Mouse (Mus musculus) gastrocnemius, postnatal 10 days (tissue): ENCODE results near the gene Wdr19. TPM values are rescaled to one million over a fixed set of nuclear protein-coding genes. Genes with fewer than 3 reads are reported as not detected.
A peak's percentile ranks its signal among the peaks of the same experiment; 100 is the strongest.
"Not testable (repeated sequence)": the region's sequence is repeated elsewhere in the genome, so short reads cannot be mapped to it uniquely, and the experiment has no call there.

Source experiments
- DNase-seq: peaks from one replicate; pipeline ENCODE4 v3.0.0; 2021; ENCODE audit warnings: mixed read lengths
- total RNA-seq, 2 experiments: library from RNA; stranded (reverse); gene quantifications; 2 replicates each; pipeline ENCODE4 v1.2.3; 2021

Wdr19 gene
- total RNA-seq, 2 experiments from 2014 or later, result 2.3 to 3.1 TPM

GRCm38 (mm10) chr5:65191601-65192000, 7.9 kb upstream of the Wdr19 start:
- no peak for DNase-seq

- no peak for DNase-seq
Observed at GRCm38 (mm10) chr5:65194441-65194840, 5.1 kb upstream of the Wdr19 start.

DNA sequence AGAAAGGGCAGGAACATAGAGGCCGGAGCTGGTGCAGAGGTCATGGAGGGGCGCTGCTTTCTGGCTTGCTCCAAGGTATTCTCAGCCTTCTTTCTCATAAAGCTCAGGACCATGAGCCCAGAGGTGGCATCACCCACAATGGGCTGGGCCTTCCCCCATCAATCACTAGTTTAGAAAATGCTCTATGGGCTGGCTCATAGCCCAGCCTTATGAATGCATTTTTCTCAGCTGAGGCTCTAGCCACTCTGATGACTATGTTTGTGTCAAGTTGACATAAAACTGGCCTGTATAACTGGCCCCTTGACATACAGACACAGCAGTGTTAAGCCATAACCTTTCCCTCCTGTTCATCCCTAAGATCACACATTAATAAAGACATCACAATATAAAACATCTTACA, 5.2 kb downstream of the Wdr19 start:
- DNase-seq, result no peak

DNA sequence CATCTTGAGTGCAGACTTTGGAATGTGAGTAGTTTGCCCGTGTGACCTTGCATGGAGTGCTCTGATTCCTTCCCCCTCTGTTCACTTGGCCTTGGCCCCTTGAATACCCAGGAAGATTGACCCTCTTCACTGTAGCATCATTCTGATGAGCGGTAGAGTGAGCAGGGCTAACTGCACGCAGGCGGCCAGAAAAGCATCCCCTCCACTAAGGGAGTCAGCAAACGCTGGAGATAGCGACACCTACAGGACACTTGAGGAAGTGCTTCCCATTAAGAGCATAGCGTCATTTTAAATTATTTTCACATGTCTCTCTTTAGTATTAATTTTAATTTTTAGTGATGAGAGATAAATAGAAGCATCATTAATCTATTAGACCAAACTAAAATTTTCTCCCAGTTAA, 13.8 kb downstream of the Wdr19 start:
- peak; percentile 53 for DNase-seq

DNA sequence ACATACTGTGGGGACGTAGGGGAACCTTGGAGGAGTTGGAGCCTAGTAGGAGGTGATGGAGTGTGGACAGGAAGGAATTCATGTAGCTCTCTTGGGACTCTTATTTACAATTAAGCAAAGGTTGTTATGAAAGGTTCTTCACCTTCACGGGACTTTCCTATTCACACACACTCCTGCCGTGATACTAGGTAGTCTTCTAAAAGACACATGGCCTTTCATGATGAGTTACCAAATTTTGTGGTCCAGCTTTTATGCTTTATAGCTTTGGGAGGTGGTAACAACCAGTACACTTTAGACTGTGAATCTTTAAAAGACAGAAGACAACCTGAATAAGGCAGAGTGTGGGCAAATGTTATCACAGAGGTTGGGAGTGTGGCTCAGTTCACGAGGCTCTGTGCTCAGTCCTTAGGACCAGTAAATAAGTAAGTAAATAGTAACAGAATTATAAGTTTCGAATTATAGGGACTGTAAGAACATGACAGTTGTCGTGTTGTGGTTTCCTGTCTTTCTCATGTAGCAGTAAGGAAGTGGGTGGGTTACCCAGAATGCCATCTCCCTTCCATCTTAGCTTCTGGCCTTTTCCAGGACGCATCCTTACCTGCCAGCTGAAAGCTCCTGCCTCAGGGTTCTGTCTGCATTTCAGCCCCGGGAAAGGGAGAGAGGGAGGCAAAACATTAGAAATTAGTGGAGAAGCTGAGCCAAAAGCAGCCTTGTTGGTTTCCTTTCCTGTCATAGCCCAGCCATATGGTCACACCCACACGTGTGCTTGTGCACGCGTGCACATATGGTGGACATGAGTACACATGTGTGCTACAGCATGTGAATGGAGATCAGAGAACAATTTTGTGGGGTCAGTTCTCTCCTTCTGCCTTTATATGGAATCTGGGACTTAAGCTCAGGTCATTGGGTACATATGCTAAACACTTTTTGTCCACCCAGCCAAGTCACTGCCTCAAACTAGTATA, 18.1 kb downstream of the Wdr19 start:
- no peak for DNase-seq

GRCm38 (mm10) chr5:65221037-65221436, 21.5 kb downstream of the Wdr19 start:
- no peak for DNase-seq

GRCm38 (mm10) chr5:65224056-65224455, 24.6 kb downstream of the Wdr19 start:
- DNase-seq, result no peak

DNA sequence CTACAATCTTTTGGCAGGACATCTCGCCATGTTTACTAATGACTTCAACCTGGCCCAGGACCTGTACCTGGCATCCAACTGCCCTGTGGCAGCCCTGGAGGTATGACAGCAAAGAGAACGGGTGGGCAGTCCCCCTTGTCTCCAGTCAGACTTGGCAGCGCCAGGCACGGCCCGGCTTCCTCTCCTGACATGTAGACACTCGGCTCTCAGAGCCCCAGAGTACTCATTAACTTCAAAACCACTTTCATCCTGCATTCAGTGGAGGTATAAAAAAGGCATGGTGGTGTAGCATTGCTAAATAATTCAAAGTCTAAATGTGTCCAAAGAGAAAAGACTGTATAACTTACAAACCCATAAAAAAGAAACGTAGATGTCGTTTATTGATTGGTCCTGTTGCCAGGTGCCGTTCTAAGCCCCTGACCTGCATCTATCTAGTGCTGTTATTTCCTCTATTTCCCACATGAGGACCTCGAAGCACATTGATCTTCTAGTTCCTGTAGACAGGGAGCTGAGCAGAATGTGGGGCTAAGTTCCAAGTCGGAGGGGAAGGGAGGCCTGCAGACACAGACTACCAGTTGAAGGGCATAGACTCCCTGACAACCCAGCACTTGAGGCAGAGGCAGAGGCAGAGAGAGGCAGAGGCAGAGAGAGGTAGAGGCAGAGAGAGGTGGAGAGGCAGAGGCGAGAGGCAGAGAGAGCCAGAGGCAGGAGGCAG, 31.9 kb downstream of the Wdr19 start:
- DNase-seq, result no peak

- peak; percentile 28 for DNase-seq
Observed at GRCm38 (mm10) chr5:65242740-65243139, 43.2 kb downstream of the Wdr19 start.

- no peak for DNase-seq
Observed at GRCm38 (mm10) chr5:65247296-65247695, 47.8 kb downstream of the Wdr19 start.

DNA sequence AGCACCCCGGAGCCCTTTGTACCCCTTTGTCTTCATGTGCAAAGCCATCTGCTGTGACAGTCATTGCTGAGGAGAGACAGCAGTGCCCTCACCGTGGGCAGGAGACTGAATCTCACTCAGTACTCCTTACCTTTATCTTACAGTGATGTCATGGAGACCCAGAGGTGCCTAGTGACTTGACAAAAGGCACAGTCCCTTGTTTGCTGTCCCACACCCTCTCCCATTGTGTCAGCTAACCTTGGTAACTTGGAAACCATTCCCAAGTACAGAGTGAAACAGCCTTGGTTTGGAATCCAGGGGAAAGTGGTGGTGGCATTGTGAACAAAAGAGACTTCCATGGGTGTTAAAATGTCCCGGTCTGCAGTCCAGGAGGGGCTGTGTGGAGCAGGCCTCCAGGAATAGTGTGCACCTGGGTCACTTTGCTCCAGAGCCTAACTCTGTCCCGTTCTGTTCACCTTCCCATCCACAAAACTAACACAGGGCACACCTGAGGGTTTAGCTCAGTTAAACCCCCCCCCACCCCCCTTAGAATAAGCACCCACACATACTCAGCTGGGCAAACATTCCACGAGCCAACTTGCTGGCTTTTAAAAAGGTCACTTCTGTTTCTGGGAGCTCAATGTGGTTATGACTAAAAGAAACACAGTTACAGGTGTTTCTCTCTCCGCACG, 50.8 kb downstream of the Wdr19 start:
- no peak for DNase-seq

GRCm38 (mm10) chr5:65257910-65258505, 58.5 kb downstream of the Wdr19 start:
- DNase-seq, result no peak

GRCm38 (mm10) chr5:65273966-65274365, 74.5 kb downstream of the Wdr19 start:
- DNase-seq, result no peak

- DNase-seq, result no peak
Observed at GRCm38 (mm10) chr5:65279133-65279651, 79.7 kb downstream of the Wdr19 start.

DNA sequence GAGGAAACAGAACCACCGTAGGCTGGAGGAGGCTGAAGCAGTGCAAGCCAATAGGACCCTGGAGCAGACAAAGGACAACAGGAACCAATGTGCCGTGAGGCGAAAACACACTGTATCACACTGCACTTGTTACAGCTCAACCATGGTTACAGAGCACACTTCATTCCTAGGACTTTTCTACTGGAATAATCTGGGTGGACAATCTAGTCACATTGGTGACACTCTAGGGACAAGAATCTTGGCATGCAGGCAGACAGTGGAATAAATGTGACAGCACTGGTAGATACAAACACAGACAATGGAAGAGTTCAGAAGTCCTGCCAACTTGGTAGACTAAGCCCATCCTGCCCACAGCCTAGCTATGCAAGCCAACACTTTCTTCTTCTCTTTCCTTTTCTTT, 81.7 kb downstream of the Wdr19 start:
- no peak for DNase-seq

DNA sequence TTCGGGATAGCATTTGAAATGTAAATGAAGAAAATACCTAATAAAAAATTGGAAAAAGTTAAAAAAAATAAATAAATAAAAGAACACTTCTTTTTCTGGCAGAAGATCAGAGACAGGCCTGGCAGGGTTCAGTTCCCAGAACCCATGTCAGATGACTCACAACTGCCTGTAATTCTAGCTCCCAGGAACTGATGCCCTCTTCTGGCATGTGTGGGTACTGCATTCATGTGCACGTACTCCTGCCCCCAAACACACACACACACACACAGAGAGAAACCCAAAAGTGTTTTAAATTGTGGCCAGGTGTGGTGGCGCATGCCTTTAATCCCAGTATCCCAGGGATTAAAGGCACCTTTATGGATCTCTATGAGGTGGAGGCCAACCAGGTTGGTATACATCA, 84.7 kb downstream of the Wdr19 start:
- DNase-seq, result no peak

GRCm38 (mm10) chr5:65287751-65288701, 88.5 kb downstream of the Wdr19 start:
- no peak for DNase-seq

DNA sequence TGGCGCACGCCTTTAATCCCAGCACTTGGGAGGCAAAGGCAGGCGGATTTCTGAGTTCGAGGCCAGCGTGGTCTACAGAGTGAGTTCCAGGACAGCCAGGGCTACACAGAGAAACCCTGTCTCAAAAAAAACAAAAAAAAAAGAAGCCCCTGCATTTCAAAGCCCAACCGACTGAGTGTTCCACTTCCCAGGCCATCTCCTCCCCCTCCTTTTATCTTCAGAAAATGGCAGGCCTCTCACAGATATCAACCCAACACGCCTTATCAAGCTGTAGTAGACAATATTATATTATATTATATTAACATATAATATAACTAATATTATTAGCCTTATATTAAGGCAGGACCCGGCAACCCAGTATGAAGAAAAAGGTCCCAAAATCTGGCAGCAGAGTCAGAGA, 89.5 kb downstream of the Wdr19 start:
- not testable (repeated sequence) for DNase-seq

DNA sequence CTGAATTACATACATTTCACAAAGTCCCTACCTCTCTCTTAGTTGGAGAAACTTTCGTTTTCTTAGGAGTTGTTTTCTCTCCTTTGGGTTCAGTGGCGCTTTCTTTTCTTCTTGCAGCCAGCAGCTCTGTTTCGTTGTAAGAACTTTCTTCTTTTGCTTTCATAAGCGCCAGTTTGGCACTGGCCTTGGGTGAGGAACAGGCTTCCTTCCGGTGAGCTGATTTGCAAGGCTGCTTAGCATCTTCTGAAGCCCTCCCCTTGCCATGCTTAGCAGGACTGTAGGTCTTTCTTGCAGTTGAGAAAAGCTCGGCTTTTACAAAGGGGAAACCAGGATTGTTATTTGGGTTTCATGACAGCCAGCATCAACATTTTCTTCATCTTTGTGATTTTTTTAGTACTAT, 94.1 kb downstream of the Wdr19 start:
- DNase-seq, result no peak

GRCm38 (mm10) chr5:65294270-65294669, 94.8 kb downstream of the Wdr19 start:
- no peak for DNase-seq
